Mouse (Mus musculus) mature B cell (primary cell): ENCODE data around the gene Brat1.
"Not testable (repeated sequence)": the region's sequence is repeated elsewhere in the genome, so short reads cannot be mapped to it uniquely, and the experiment has no call there.

Experiments used
- in situ Hi-C: fragments of 300-500 bp; cut with MboI; formaldehyde crosslinking; loops from 2 replicates; pipeline ENCODE4 v1.14.3; 2019

The Brat1 gene

GRCm38 (mm10) chr5:140704378-140705251, at the start of gene Brat1:
Gene Brat1, plus strand, starts transcription at chr5:140705011.
- in situ Hi-C loops: no loop called here

GRCm38 (mm10) chr5:140659607-140660272, 45.1 kb upstream of the Brat1 start:
- in situ Hi-C loops: no loop called here

- in situ Hi-C loops: no loop called here
These were observed 44.4 kb upstream of the Brat1 start for GRCm38 (mm10) chr5:140660398-140660797.

GRCm38 (mm10) chr5:140661427-140661826, 43.4 kb upstream of the Brat1 start:
- in situ Hi-C loops: no loop called here

- in situ Hi-C loops: no loop called here
These were observed 42.8 kb upstream of the Brat1 start for GRCm38 (mm10) chr5:140661875-140662643.

- in situ Hi-C loops: no loop called here
These were observed 41.8 kb upstream of the Brat1 start for GRCm38 (mm10) chr5:140662741-140663592.

GRCm38 (mm10) chr5:140663621-140664180, 41.1 kb upstream of the Brat1 start:
- in situ Hi-C loops: no loop called here

- in situ Hi-C loops: no loop called here
These were observed 32.7 kb upstream of the Brat1 start for GRCm38 (mm10) chr5:140672115-140672514.

- in situ Hi-C loops: not testable (repeated sequence)
These were observed 32.2 kb upstream of the Brat1 start for GRCm38 (mm10) chr5:140672603-140673002.

- in situ Hi-C loops: no loop called here
These were observed 30.8 kb upstream of the Brat1 start for GRCm38 (mm10) chr5:140674036-140674435.

- in situ Hi-C loops: no loop called here
These were observed 29.7 kb upstream of the Brat1 start for GRCm38 (mm10) chr5:140675079-140675478.

GRCm38 (mm10) chr5:140675640-140676039, 29.2 kb upstream of the Brat1 start:
- in situ Hi-C loops: no loop called here

GRCm38 (mm10) chr5:140677137-140677536, 27.7 kb upstream of the Brat1 start:
- in situ Hi-C loops: no loop called here

GRCm38 (mm10) chr5:140680051-140680450, 24.8 kb upstream of the Brat1 start:
- in situ Hi-C loops: no loop called here

- in situ Hi-C loops: no loop called here
These were observed 23.9 kb upstream of the Brat1 start for GRCm38 (mm10) chr5:140680950-140681349.

- in situ Hi-C loops: no loop called here
These were observed 22.7 kb upstream of the Brat1 start for GRCm38 (mm10) chr5:140682113-140682512.

GRCm38 (mm10) chr5:140684343-140685148, 20.3 kb upstream of the Brat1 start:
- in situ Hi-C loops: no loop called here

- in situ Hi-C loops: no loop called here
These were observed 16.4 kb upstream of the Brat1 start for GRCm38 (mm10) chr5:140688434-140688833.

- in situ Hi-C loops: no loop called here
These were observed 8.8 kb upstream of the Brat1 start for GRCm38 (mm10) chr5:140695987-140696386.

GRCm38 (mm10) chr5:140699776-140700175, 5.0 kb upstream of the Brat1 start:
- in situ Hi-C loops: no loop called here
